Mouse (Mus musculus) midbrain, embryonic 11.5 days (tissue): ENCODE results near the gene 1110017D15Rik. TPM values are rescaled to one million over a fixed set of nuclear protein-coding genes. Genes with fewer than 3 reads are reported as not detected.

ENCODE experiments used
- ATAC-seq: fragments of 200-750 bp; cut with Nextera tagmentation; 2 replicates; pipeline ENCODE4 v1.8.0; 2017; ENCODE audit warnings: moderate TSS enrichment, moderate library complexity; ENCODE audit not compliant: low FRiP score
- DNase-seq: peaks from one replicate; pipeline ENCODE4 v3.0.0; 2015; ENCODE audit warnings: low spot score; ENCODE audit errors: missing footprints
- H3K27ac ChIP-seq: fragments of 300-500 bp; sonication (generic); 2 replicates; pipeline ENCODE4 v1.5.1; 2014; ENCODE audit warnings: low read depth, low read length
- H3K27me3 ChIP-seq: fragments of 300-500 bp; sonication (generic); 2 replicates; pipeline ENCODE4 v1.6.1; 2014; ENCODE audit warnings: mild to moderate bottlenecking, low read length, moderate library complexity, mixed read lengths; ENCODE audit not compliant: control insufficient read depth, insufficient read depth
- H3K36me3 ChIP-seq: fragments of 300-500 bp; sonication (generic); 2 replicates; pipeline ENCODE4 v1.6.1; 2014; ENCODE audit warnings: mild to moderate bottlenecking, low read length, moderate library complexity, mixed read lengths; ENCODE audit not compliant: control insufficient read depth, insufficient read depth
- H3K4me1 ChIP-seq: fragments of 300-500 bp; sonication (generic); 2 replicates; pipeline ENCODE4 v1.6.1; 2014; ENCODE audit warnings: low read length; ENCODE audit not compliant: control insufficient read depth, insufficient read depth
- H3K4me2 ChIP-seq: fragments of 300-500 bp; sonication (generic); 2 replicates; pipeline ENCODE4 v1.6.1; 2014; ENCODE audit warnings: mild to moderate bottlenecking, moderate library complexity
- H3K4me3 ChIP-seq: fragments of 300-500 bp; sonication (generic); 2 replicates; pipeline ENCODE4 v1.5.1; 2014; ENCODE audit warnings: low read depth, low read length
- H3K9ac ChIP-seq: fragments of 300-500 bp; sonication (generic); 2 replicates; pipeline ENCODE4 v1.6.1; 2014; ENCODE audit warnings: low read length
- H3K9me3 ChIP-seq: fragments of 300-500 bp; sonication (generic); 2 replicates; pipeline ENCODE4 v1.6.1; 2016; ENCODE audit warnings: low read length; ENCODE audit not compliant: control insufficient read depth
- WGBS: fragments of 180-500 bp; shearing (Covaris S2); extraction: QIAGEN DNeasy Blood & Tissue Kit; methylation state at CpG from one replicate; pipeline ENCODE4 v1.1.7; 2014; 5-methylcytosine and 5-hydroxymethylcytosine counted together
- polyA plus RNA-seq: library from polyadenylated mRNA; unstranded; fragments of >200 nt; fragmentation: Nextera tagmentation; extraction: Ambion mirVana; gene quantifications from 2 replicates; pipeline ENCODE4 v1.2.1, GENCODE M21; 2014

Gene 1110017D15Rik
- polyA plus RNA-seq, 1 experiment from 2014 or later, result 3.6 TPM

DNA sequence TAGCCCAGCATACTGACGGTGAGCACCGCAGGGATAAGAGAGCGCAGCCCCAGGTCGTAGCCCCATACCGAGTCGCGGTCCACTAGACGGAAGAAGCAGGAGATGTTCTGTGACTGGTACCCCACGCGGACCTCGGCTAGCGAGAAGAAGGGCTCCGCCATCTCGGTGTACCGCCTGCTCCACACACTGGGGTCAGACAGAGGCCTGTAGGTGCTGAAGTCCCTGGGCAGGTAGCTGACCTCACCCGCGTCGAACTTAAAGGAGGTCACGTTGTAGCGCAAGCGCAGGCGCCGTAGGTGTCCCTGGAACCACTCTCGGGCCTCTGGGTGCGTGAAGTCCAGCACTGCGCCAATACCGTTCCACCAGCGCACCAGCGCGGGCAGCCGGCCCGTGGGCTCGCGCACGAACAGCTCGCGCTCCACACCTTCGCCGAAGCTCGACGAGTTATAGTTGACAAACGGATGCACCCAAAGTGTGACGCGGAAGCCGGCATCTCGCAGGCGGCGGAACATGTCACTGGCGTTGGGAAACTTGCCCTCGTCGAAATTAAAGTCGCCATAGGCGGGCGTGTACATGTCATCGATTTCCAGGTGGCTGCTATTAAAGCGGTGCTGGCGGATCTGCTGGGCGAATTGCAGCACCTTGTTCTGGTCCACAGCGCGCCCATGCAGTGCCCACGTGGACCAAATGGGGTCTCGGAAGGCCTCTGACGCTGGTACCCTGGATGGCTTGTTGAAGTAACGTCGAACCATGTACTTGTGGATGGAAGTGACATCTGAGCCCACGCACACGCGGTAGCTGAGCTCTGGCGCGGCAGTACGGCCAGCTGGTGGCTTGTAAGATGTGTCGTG lies 18.9 kb downstream of the 1110017D15Rik start:
- H3K9ac ChIP-seq, result peak overlapping the region; percentile 16; the same call in 1 of the 2 replicates
- peaks cover 30% of the 10 kb centered on the region for H3K4me1 ChIP-seq
- H3K27ac ChIP-seq, result no peak overlapping the region
- no peaks in the 10 kb centered on the region; the same call in 1 of the 2 replicates for H3K36me3 ChIP-seq
- WGBS, result 8% methylated on average over 72 of the region's 72 CpGs
- no peaks in the 10 kb centered on the region for H3K9me3 ChIP-seq
- H3K4me3 ChIP-seq, result peak overlapping the region; percentile 28
- H3K27me3 ChIP-seq, result peaks cover 56% of the 10 kb centered on the region
- DNase-seq (peak; percentile 93), ATAC-seq (no peak; the same call in 1 of the 2 replicates)
- H3K4me2 ChIP-seq, result peak overlapping the region; percentile 54

DNA sequence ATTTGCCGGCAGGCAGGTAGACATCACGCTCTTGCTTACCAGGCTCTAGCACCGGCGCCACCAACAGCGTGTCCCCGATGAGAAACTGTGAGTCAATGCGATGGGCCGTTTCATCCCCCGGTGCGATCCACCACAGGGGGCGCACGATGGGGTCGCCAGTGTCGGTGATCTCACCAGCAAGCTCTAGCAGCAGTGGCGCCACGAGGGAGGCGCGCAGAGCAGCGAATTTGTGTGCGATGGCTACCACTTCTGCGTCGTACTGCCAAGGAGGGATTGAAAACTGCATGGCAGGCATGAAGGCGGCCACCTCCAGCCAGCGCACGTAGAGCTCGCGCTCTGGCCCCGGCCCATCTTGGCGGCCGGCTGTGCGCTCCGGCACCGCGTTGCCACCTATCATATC lies 19.6 kb downstream of the 1110017D15Rik start:
- no peak overlapping the region for H3K27ac ChIP-seq
- H3K36me3 ChIP-seq, result no peaks in the 10 kb centered on the region; the same call in 1 of the 2 replicates
- H3K4me3 ChIP-seq, result peak overlapping the region; percentile 28
- H3K27me3 ChIP-seq, result peaks cover 56% of the 10 kb centered on the region
- 2% methylated on average over 34 of the region's 34 CpGs for WGBS
- peaks cover 27% of the 10 kb centered on the region for H3K4me1 ChIP-seq
- peak; percentile 41 for ATAC-seq
- H3K9me3 ChIP-seq, result no peaks in the 10 kb centered on the region
- peak; percentile 94 for DNase-seq
- peak overlapping the region; percentile 54 for H3K4me2 ChIP-seq
- peak overlapping the region; percentile 16; the same call in 1 of the 2 replicates for H3K9ac ChIP-seq

DNA sequence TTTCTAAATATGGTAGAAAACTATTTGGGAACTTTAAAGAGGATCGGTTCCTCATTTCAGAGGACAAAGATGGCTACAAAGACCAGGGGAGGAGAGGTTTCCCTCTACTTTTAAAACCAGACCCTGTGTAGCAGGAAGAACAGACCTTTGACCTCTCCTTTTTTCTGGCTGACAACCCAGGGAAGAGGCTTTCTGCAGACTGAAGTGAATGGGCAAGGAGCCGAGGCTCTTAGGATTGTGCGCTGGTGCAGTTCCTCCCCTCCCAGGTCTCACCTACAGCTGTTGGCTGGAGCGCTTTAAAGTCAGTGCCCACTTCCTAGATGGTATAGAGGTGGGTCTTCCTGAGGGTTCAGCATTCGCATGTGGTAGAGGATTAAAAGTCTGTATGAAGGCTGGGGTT lies 20.1 kb downstream of the 1110017D15Rik start:
- 39% methylated on average over 5 of the region's 5 CpGs for WGBS
- H3K36me3 ChIP-seq, result no peaks in the 10 kb centered on the region; the same call in 1 of the 2 replicates
- ATAC-seq, result no peak
- no peak overlapping the region for H3K27ac ChIP-seq
- H3K27me3 ChIP-seq, result peaks cover 54% of the 10 kb centered on the region
- no peak overlapping the region for H3K9ac ChIP-seq
- H3K4me2 ChIP-seq, result no peak overlapping the region; the same call in 1 of the 2 replicates
- H3K4me1 ChIP-seq, result peaks cover 22% of the 10 kb centered on the region
- no peaks in the 10 kb centered on the region for H3K9me3 ChIP-seq
- no peak for DNase-seq
- H3K4me3 ChIP-seq, result no peak overlapping the region

DNA sequence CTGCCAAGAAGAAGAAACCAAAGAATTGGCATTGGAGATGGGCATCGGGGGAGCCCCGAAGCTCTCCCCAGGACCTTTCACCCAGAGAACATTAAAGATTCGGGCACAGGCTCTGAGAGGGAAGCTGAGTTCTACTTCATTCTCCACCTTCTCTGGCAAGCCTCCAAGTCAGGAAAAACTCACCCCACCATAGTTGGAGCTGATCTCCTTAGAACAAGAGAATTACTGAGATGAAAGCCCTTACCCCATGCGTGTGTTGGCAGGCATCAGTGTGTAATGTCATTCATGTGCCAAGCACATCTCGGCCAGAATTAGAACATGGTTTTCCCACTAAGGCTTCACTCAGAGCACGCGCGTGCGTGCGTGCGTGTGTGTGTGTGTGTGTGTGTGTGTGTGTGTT lies 21.3 kb downstream of the 1110017D15Rik start:
- Histone ChIP-seq H3K27me3 (peaks cover 44% of the 10 kb centered on the region), H3K9ac (no peak overlapping the region), H3K27ac (no peak overlapping the region), H3K4me1 (peaks cover 17% of the 10 kb centered on the region), H3K4me3 (no peak overlapping the region), H3K36me3 (no peaks in the 10 kb centered on the region; the same call in 1 of the 2 replicates), H3K4me2 (no peak overlapping the region), H3K9me3 (no peaks in the 10 kb centered on the region)
- ATAC-seq, result no peak
- WGBS, result 89% methylated on average over 11 of the region's 11 CpGs
- peak; percentile 33 for DNase-seq

DNA sequence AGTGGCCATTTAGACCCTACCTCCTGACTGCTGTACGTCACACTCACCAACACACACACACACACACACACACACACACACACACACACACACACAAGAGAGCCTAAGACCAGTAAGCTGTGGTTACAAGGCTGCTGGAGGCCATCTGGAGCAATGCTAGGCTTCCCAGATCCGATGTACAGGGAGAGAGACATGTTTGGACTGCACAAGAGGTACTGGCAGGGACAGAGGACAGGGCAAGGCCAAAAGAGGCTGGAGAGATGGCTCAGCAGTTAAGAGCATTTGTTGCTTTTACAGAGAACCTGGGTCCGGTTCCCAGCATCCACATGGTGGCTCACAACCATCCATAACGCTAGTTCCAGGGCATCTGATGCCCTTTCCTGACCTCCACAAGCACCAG lies 22.1 kb downstream of the 1110017D15Rik start:
- ATAC-seq, result no peak
- H3K9ac ChIP-seq, result no peak overlapping the region
- H3K4me1 ChIP-seq, result peaks cover 17% of the 10 kb centered on the region
- no peak overlapping the region for H3K4me3 ChIP-seq
- 92% methylated on average over 4 of the region's 4 CpGs for WGBS
- H3K4me2 ChIP-seq, result no peak overlapping the region
- no peak overlapping the region for H3K27ac ChIP-seq
- peaks cover 36% of the 10 kb centered on the region for H3K27me3 ChIP-seq
- H3K9me3 ChIP-seq, result no peaks in the 10 kb centered on the region
- no peaks in the 10 kb centered on the region; the same call in 1 of the 2 replicates for H3K36me3 ChIP-seq
- DNase-seq, result no peak

DNA sequence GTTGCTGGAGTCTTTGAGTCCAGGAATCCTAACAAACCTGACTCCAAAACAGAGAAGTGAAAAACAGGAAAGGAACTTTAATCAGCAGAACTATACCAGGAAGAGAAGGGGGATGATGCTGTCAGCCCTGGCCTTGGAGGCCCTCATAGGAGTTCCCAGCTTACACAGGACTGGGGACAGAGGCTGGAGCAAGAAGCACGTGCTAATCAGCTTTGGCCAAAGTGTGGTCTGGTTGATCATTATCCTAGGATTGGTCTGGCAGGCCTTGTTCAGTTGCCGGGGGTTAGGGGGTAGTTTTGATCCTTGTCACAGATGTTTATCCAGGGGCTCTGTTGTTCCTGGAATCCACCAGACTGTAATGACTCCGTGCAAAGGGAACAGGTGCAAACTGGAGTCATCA lies 22.8 kb downstream of the 1110017D15Rik start:
- no peak for DNase-seq
- Histone ChIP-seq H3K9me3 (no peaks in the 10 kb centered on the region), H3K4me1 (peaks cover 17% of the 10 kb centered on the region), H3K27me3 (peaks cover 29% of the 10 kb centered on the region), H3K27ac (no peak overlapping the region), H3K4me3 (no peak overlapping the region), H3K36me3 (no peaks in the 10 kb centered on the region; the same call in 1 of the 2 replicates), H3K9ac (no peak overlapping the region), H3K4me2 (no peak overlapping the region)
- 56% methylated on average over 3 of the region's 3 CpGs for WGBS
- no peak for ATAC-seq

DNA sequence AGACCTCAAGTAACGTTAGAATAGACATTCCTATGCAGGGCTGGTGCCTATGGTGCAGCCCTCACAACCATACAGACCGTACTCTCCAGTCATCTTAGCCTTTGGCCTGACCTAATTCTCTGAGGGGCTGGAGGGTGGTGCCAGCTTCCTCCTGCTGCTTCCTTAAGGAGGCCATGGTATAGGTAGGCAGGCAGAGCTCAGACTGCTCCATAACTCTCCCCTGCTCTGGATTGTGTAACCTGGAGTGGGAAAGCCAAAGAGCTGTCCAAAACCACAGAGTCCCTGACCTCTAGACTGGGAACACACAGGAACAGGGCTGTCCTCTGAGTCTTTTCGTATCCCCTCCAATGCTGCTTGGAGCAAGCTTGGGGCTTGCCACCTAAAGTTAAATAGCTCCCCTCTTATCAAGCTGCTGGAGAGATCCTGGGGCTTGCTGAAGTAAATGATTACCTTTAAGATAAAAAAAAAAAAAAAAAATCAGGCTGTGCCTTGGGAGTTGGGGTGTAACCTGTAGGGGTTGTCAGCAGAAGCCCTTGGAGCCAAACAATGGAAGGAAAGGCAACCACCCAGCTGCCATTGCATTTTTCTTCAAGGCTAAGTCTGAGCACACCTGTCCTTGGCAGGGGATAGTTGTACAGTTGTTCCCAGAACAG lies 23.5 kb downstream of the 1110017D15Rik start:
- H3K4me2 ChIP-seq, result no peak overlapping the region
- ATAC-seq, result no peak
- no peak overlapping the region for H3K4me3 ChIP-seq
- H3K36me3 ChIP-seq, result no peaks in the 10 kb centered on the region; the same call in 1 of the 2 replicates
- H3K4me1 ChIP-seq, result peaks cover 10% of the 10 kb centered on the region
- no peak overlapping the region for H3K27ac ChIP-seq
- H3K27me3 ChIP-seq, result peaks cover 21% of the 10 kb centered on the region
- H3K9me3 ChIP-seq, result no peaks in the 10 kb centered on the region
- WGBS, result 78% methylated on average over 3 of the region's 3 CpGs
- no peak for DNase-seq
- no peak overlapping the region for H3K9ac ChIP-seq

DNA sequence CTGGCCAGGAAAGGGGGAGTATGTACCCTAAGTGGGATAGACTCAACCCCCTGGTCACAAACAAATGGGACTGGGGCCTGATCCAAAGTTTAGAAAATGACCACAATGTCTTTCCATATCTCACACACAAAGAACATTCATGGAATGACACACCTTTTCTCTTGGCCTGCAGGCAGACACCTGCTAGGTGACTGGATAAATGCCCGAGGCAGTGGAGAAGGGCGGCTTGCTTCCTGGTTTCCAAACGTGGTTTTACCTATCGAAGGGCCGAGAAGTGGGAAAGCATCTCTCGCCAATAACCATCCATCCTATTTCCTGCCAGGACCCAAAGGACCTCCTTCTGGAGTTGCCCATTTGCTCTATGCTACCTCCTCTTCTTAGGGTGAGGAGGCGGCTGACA lies 24.2 kb downstream of the 1110017D15Rik start:
- Histone ChIP-seq H3K4me3 (no peak overlapping the region), H3K4me2 (no peak overlapping the region), H3K36me3 (no peaks in the 10 kb centered on the region; the same call in 1 of the 2 replicates), H3K4me1 (peaks cover 3% of the 10 kb centered on the region), H3K9me3 (no peaks in the 10 kb centered on the region), H3K27me3 (peaks cover 15% of the 10 kb centered on the region), H3K27ac (no peak overlapping the region), H3K9ac (no peak overlapping the region)
- no peak for ATAC-seq
- WGBS, result 84% methylated on average over 7 of the region's 7 CpGs
- DNase-seq, result no peak

DNA sequence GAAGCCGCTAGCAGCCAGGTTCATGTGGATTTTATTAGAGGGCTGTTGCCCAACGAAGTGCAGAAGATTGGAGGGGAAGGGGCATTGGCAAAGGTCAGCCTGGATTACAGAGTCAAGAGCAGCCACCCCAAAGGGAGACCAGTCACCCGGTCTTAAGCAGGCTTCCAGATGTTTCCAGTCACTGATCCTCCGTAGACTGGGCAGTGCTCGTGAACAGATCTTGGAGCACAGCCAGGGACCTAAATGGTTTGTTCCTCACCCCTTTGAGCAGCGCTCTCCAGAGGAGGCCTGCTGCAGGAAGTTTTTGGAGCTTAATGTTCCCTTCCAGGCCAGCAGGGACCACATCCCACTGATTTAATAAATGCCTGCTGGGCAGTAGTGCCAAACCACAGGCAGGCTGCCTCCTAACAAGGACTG lies 35.5 kb downstream of the 1110017D15Rik start:
- 75% methylated on average over 6 of the region's 6 CpGs for WGBS
- Histone ChIP-seq H3K9ac (no peak overlapping the region), H3K4me1 (no peaks in the 10 kb centered on the region), H3K27ac (no peak overlapping the region), H3K9me3 (peaks cover 3% of the 10 kb centered on the region), H3K36me3 (no peaks in the 10 kb centered on the region; the same call in 1 of the 2 replicates), H3K4me2 (no peak overlapping the region), H3K4me3 (no peak overlapping the region), H3K27me3 (no peaks in the 10 kb centered on the region)
- ATAC-seq (no peak), DNase-seq (no peak)
